13 mouse cellular contexts compared by ENCODE assay signal in genomic region chr11:85887801-85888450, GRCm38 (mm10). TPM values are rescaled to one million over a fixed set of nuclear protein-coding genes. Genes with fewer than 3 reads are reported as not detected.
DNase-seq lines count a peak whose midpoint lies in the region; ATAC-seq and TF ChIP-seq lines count a peak whose summit lies in the region.
"Had no signal": no experiment of that assay in that cellular context is flagged by ENCODE, and none has a peak within 500 bp of the region (broad histone marks: within the 10 kb centered on the region; RNA-seq: fewer than 3 reads in every experiment).

No protein-coding gene starts in this region.

- DNase-seq in cerebellum, postnatal 10 days = peak; percentile 26 to 33
- no peak for DNase-seq in cerebellum, adult 9-11 months
- DNase-seq in kidney, adult 8-10 months = no peak
- peak; percentile 54 for DNase-seq in midbrain, embryonic 14.5 days
- DNase-seq in midbrain, embryonic 10.5 days (ENCODE audit: low spot score) = no peak
- DNase-seq in stomach, postnatal 0 days (ENCODE audit: low spot score) = no peak
- DNase-seq: thymus, postnatal 25 days had no signal

- WGBS in kidney, embryonic 15.5 days = 4% methylated on average over 17 of the region's 17 CpGs
- WGBS in midbrain, embryonic 14.5 days = 2% methylated on average over 17 of the region's 17 CpGs
- 2% methylated on average over 17 of the region's 17 CpGs for WGBS in midbrain, embryonic 10.5 days
- WGBS in stomach, postnatal 0 days = 13% methylated on average over 17 of the region's 17 CpGs

- H3K4me3 ChIP-seq in kidney, embryonic 15.5 days (replicated peaks) = peak overlapping the region; percentile 15; the same call in 1 of the 2 replicates
- no peak overlapping the region for H3K4me3 ChIP-seq in midbrain, embryonic 14.5 days (replicated peaks; ENCODE audit: low read depth, low read length)
- no peak overlapping the region for H3K4me3 ChIP-seq in midbrain, embryonic 10.5 days
- 0 out of 2 replicates have a peak overlapping the region, but pooled peaks have one; percentile 4 for H3K4me3 ChIP-seq in stomach, postnatal 0 days (ENCODE audit: low read depth, low read length)
- H3K4me3 ChIP-seq: hindbrain, embryonic 13.5 days had no signal

- no peak overlapping the region for H3K27ac ChIP-seq in kidney, embryonic 15.5 days
- H3K27ac ChIP-seq in midbrain, embryonic 14.5 days (replicated peaks; ENCODE audit: low read depth, low read length) = no peak overlapping the region
- no peak overlapping the region for H3K27ac ChIP-seq in midbrain, embryonic 10.5 days (replicated peaks)
- no peak overlapping the region for H3K27ac ChIP-seq in stomach, postnatal 0 days (replicated peaks)
- H3K27ac ChIP-seq: hindbrain, embryonic 13.5 days had no signal

- no peak overlapping the region for H3K9ac ChIP-seq in kidney, embryonic 15.5 days
- no peak overlapping the region for H3K9ac ChIP-seq in midbrain, embryonic 14.5 days (replicated peaks; ENCODE audit: low read length)
- no peak overlapping the region for H3K9ac ChIP-seq in stomach, postnatal 0 days (ENCODE audit: low read length)
- H3K9ac ChIP-seq: hindbrain, embryonic 13.5 days had no signal

- H3K9me3 ChIP-seq in kidney, embryonic 15.5 days (replicated peaks) = no peaks in the 10 kb centered on the region
- H3K9me3 ChIP-seq in midbrain, embryonic 14.5 days (ENCODE audit: control insufficient read depth, low read length) = no peaks in the 10 kb centered on the region
- no peaks in the 10 kb centered on the region for H3K9me3 ChIP-seq in midbrain, embryonic 10.5 days (replicated peaks)
- H3K9me3 ChIP-seq in stomach, postnatal 0 days (ENCODE audit: control insufficient read depth, low read length) = no peaks in the 10 kb centered on the region
- H3K9me3 ChIP-seq: hindbrain, embryonic 13.5 days had no signal

- peaks cover 97% of the 10 kb centered on the region for H3K27me3 ChIP-seq in kidney, embryonic 15.5 days
- peaks cover 88% of the 10 kb centered on the region for H3K27me3 ChIP-seq in midbrain, embryonic 14.5 days (ENCODE audit: control insufficient read depth, insufficient read depth, low read length)
- H3K27me3 ChIP-seq in midbrain, embryonic 10.5 days (ENCODE audit: low read depth, poor library complexity, severe bottlenecking) = peaks cover 100% of the 10 kb centered on the region
- peaks cover 48% of the 10 kb centered on the region for H3K27me3 ChIP-seq in stomach, postnatal 0 days (ENCODE audit: control insufficient read depth, insufficient read depth, low read length)

- no peaks in the 10 kb centered on the region for H3K36me3 ChIP-seq in kidney, embryonic 15.5 days
- no peaks in the 10 kb centered on the region for H3K36me3 ChIP-seq in midbrain, embryonic 14.5 days (ENCODE audit: control insufficient read depth, insufficient read depth, low read length)
- H3K36me3 ChIP-seq in midbrain, embryonic 10.5 days = no peaks in the 10 kb centered on the region
- H3K36me3 ChIP-seq in stomach, postnatal 0 days (ENCODE audit: control insufficient read depth, insufficient read depth, low read length) = no peaks in the 10 kb centered on the region
- H3K36me3 ChIP-seq: hindbrain, embryonic 13.5 days had no signal

- no peak for ATAC-seq in kidney, embryonic 15.5 days (replicated peaks; ENCODE audit: low FRiP score)
- ATAC-seq in midbrain, embryonic 14.5 days (ENCODE audit: low FRiP score, low TSS enrichment) = no peak
- ATAC-seq in stomach, postnatal 0 days (ENCODE audit: low FRiP score, low TSS enrichment) = no peak
- no peak for ATAC-seq in megakaryocyte-erythroid progenitor cell, adult 5-6 weeks (replicated peaks; ENCODE audit: low FRiP score, low TSS enrichment, poor library complexity, severe bottlenecking)

- peaks cover 30% of the 10 kb centered on the region for H3K4me1 ChIP-seq in kidney, embryonic 15.5 days
- no peaks in the 10 kb centered on the region for H3K4me1 ChIP-seq in midbrain, embryonic 14.5 days (ENCODE audit: control insufficient read depth, insufficient read depth, low read length)
- peaks cover 34% of the 10 kb centered on the region for H3K4me1 ChIP-seq in midbrain, embryonic 10.5 days
- H3K4me1 ChIP-seq in stomach, postnatal 0 days (replicated peaks; ENCODE audit: control insufficient read depth, insufficient read depth) = no peaks in the 10 kb centered on the region

- H3K4me2 ChIP-seq in kidney, embryonic 15.5 days = peak overlapping the region; percentile 38
- H3K4me2 ChIP-seq in midbrain, embryonic 14.5 days (ENCODE audit: low read length) = no peak overlapping the region
- no peak overlapping the region for H3K4me2 ChIP-seq in stomach, postnatal 0 days (replicated peaks; ENCODE audit: low read depth)
- H3K4me2 ChIP-seq: hindbrain, embryonic 13.5 days had no signal

- no peak for TF ChIP-seq EP300 in stomach, postnatal 0 days (optimal IDR thresholded peaks at IDR 0.05)

- no peak for TF ChIP-seq CTCF in stomach, postnatal 0 days (IDR thresholded peaks at IDR 0.05; ENCODE audit: low read depth)

RNA-seq across cellular contexts. Expression of gene Tbx4, which starts 1.7 kb away (rescaled TPM):
- polyA plus RNA-seq in kidney, embryonic 15.5 days (2015; fragmentation: Nextera tagmentation; extraction: Ambion mirVana) = 0.36 and 0.56 TPM in 2 replicates
- polyA plus RNA-seq in midbrain, embryonic 14.5 days (2014; fragmentation: Nextera tagmentation; extraction: Ambion mirVana) = 0.21 and 0.22 TPM in 2 replicates
- polyA plus RNA-seq in midbrain, embryonic 10.5 days (2016; fragmentation: Nextera tagmentation; extraction: Ambion mirVana) = 0.04 and 0.20 TPM in 2 replicates
- 0.04 and 0.05 TPM in 2 replicates for polyA plus RNA-seq in stomach, postnatal 0 days (2015; fragmentation: Nextera tagmentation; extraction: Ambion mirVana)
- not detected in 2 replicates for total RNA-seq in megakaryocyte-erythroid progenitor cell, adult 5-6 weeks (2014; fragmentation: Nextera tagmentation)
- total RNA-seq in megakaryocyte-erythroid progenitor cell, adult 5-6 weeks (2017) = 0.57 TPM in 1 of 2 replicates, not detected in the other
- total RNA-seq: monocyte, adult 5-6 weeks had no signal

RNA-seq across cellular contexts. Expression of gene Gm11444, which starts 37.8 kb away (rescaled TPM):
- not detected in 2 replicates for polyA plus RNA-seq in kidney, embryonic 15.5 days (2015; fragmentation: Nextera tagmentation; extraction: Ambion mirVana)
- polyA plus RNA-seq in midbrain, embryonic 14.5 days (2014; fragmentation: Nextera tagmentation; extraction: Ambion mirVana) = not detected in 2 replicates
- not detected in 2 replicates for polyA plus RNA-seq in midbrain, embryonic 10.5 days (2016; fragmentation: Nextera tagmentation; extraction: Ambion mirVana)
- polyA plus RNA-seq in stomach, postnatal 0 days (2015; fragmentation: Nextera tagmentation; extraction: Ambion mirVana) = 0.18 TPM in 1 of 2 replicates, not detected in the other
- total RNA-seq in megakaryocyte-erythroid progenitor cell, adult 5-6 weeks (2014; fragmentation: Nextera tagmentation) = not detected in 2 replicates
- not detected in 2 replicates for total RNA-seq in megakaryocyte-erythroid progenitor cell, adult 5-6 weeks (2017)
- total RNA-seq: ES-E14; left cerebral cortex, postnatal 14 days; monocyte, adult 5-6 weeks had no signal
- polyA plus RNA-seq: hindbrain, embryonic 13.5 days had no signal

RNA-seq across cellular contexts. Expression of gene Tbx2, which starts 55.6 kb away (rescaled TPM):
- polyA plus RNA-seq in kidney, embryonic 15.5 days (2015; fragmentation: Nextera tagmentation; extraction: Ambion mirVana) = 11.2 and 11.4 TPM in 2 replicates
- polyA plus RNA-seq in midbrain, embryonic 14.5 days (2014; fragmentation: Nextera tagmentation; extraction: Ambion mirVana) = 0.69 and 0.83 TPM in 2 replicates
- polyA plus RNA-seq in midbrain, embryonic 10.5 days (2016; fragmentation: Nextera tagmentation; extraction: Ambion mirVana) = 0.27 and 0.43 TPM in 2 replicates
- 5.2 and 6.9 TPM in 2 replicates for polyA plus RNA-seq in stomach, postnatal 0 days (2015; fragmentation: Nextera tagmentation; extraction: Ambion mirVana)
- not detected in 2 replicates for total RNA-seq in megakaryocyte-erythroid progenitor cell, adult 5-6 weeks (2014; fragmentation: Nextera tagmentation)
- total RNA-seq in megakaryocyte-erythroid progenitor cell, adult 5-6 weeks (2017) = 0.19 TPM in 1 of 2 replicates, not detected in the other

Comparison
In these comparisons a context has a peak if more than half of its experiments do, and no peak if none do; other contexts are left out.
1. DNase-seq: peak in cerebellum, postnatal 10 days (2 of 2) and midbrain, embryonic 14.5 days (single experiment); none in cerebellum, adult 9-11 months (single experiment), kidney, adult 8-10 months (0 of 2), midbrain, embryonic 10.5 days (single experiment) and stomach, postnatal 0 days (single experiment).
2. H3K4me3 ChIP-seq: peak in kidney, embryonic 15.5 days (single experiment) and stomach, postnatal 0 days (single experiment); none in midbrain, embryonic 14.5 days (single experiment) and midbrain, embryonic 10.5 days (single experiment).